Mouse (Mus musculus) limb, embryonic 10.5 days (tissue): Measurements from ENCODE around the gene S100a1. TPM values are rescaled to one million over a fixed set of nuclear protein-coding genes. Genes with fewer than 3 reads are reported as not detected.

Experiments used
- DNase-seq: peaks from one replicate; pipeline ENCODE4 v3.0.0-alpha.2; 2017; ENCODE audit warnings: low spot score
- H3K27ac ChIP-seq: fragments of 300-500 bp; sonication (generic); 2 replicates; pipeline ENCODE4 v1.5.1; 2016; ENCODE audit warnings: mild to moderate bottlenecking
- H3K27me3 ChIP-seq: fragments of 300-500 bp; sonication (generic); 2 replicates; pipeline ENCODE4 v1.6.1; 2016; ENCODE audit warnings: low read depth, mild to moderate bottlenecking; ENCODE audit not compliant: poor library complexity, severe bottlenecking
- H3K36me3 ChIP-seq: fragments of 300-500 bp; sonication (generic); 2 replicates; pipeline ENCODE4 v1.6.1; 2016; ENCODE audit warnings: mild to moderate bottlenecking, moderate library complexity
- H3K4me1 ChIP-seq: fragments of 300-500 bp; sonication (generic); 2 replicates; pipeline ENCODE4 v1.6.1; 2016
- H3K4me3 ChIP-seq: fragments of 300-500 bp; sonication (generic); 2 replicates; pipeline ENCODE4 v1.5.1; 2016; ENCODE audit warnings: mild to moderate bottlenecking, moderate library complexity
- H3K9me3 ChIP-seq: fragments of 300-500 bp; sonication (generic); replicated peaks from 2 replicates; pipeline ENCODE4 v1.6.1; 2016; ENCODE audit warnings: mild to moderate bottlenecking
- WGBS: fragments of 180-500 bp; shearing (Covaris S2); methylation state at CpG from one replicate; pipeline ENCODE4 v1.1.7; 2016; 5-methylcytosine and 5-hydroxymethylcytosine counted together
- polyA plus RNA-seq: library from polyadenylated mRNA; unstranded; fragments of >200 nt; fragmentation: Nextera tagmentation; extraction: Ambion mirVana; gene quantifications from 2 replicates; pipeline ENCODE4 v1.2.1, GENCODE M21; 2016

Gene S100a1
- polyA plus RNA-seq, 1 experiment from 2014 or later, result 5.3 TPM

DNA sequence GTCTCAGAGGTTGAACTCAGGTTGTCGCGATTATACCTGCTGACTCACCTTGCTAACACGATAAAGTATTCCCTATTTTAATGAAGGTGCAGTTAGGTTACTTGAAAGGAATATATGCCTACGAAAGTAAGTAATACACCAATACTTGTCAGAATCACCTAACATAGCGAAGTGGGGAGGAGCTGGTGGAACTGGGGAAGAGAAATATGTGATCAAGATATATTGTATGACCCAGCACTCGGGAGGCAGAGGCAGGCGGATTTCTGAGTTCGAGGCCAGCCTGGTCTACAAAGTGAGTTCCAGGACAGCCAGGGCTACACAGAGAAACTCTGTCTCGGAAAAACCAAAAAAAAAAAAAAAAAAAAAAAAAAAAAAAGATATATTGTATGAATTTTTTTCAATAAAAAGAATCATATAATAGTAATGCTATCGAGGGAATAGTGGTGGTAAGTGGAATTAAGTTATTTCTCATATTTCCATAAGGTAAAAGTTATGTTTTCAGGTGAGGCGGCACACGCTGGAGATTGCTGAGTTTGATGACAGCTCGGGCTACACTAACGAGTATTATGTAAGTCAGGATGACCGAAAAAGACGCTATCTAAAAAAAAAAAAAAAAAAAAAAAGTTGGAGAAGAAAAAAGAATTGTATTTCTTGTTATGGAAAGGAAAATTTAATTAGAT lies 38.9 kb downstream of the S100a1 start:
- DNase-seq, result no peak
- Histone ChIP-seq H3K36me3 (peaks cover 31% of the 10 kb centered on the region), H3K9me3 (no peaks in the 10 kb centered on the region), H3K27ac (no peak overlapping the region), H3K4me1 (peaks cover 7% of the 10 kb centered on the region), H3K4me3 (peak overlapping the region; percentile 34), H3K27me3 (no peaks in the 10 kb centered on the region)
- WGBS, result 44% methylated on average over 16 of the region's 16 CpGs

DNA sequence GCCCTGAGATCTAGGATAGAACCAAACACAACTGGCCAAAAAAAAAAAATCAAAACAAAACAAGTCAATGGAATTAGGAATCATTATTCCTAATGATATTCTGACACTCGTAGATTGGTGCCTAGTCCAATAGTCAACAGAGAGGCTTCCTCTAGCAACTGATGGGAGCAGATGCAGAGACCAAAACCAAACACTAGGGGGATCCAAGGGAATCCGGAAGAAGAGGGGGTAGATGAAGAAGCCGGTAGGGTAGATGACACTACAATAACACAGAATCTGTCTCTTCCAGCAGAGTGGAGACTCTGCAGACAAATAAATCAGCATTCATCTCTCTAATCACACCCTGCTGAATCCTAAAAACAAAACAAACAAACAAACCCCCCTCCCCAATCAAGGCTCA lies 42.0 kb downstream of the S100a1 start:
- no peak overlapping the region for H3K27ac ChIP-seq
- no peaks in the 10 kb centered on the region for H3K9me3 ChIP-seq
- H3K36me3 ChIP-seq, result peaks cover under 1% of the 10 kb centered on the region
- DNase-seq, result no peak
- H3K4me3 ChIP-seq, result no peak overlapping the region
- peaks cover 5% of the 10 kb centered on the region for H3K4me1 ChIP-seq
- WGBS, result 38% methylated on average over 3 of the region's 3 CpGs
- H3K27me3 ChIP-seq, result 0 out of 2 replicates have a peak, but pooled peaks cover 4% of the 10 kb centered on the region

DNA sequence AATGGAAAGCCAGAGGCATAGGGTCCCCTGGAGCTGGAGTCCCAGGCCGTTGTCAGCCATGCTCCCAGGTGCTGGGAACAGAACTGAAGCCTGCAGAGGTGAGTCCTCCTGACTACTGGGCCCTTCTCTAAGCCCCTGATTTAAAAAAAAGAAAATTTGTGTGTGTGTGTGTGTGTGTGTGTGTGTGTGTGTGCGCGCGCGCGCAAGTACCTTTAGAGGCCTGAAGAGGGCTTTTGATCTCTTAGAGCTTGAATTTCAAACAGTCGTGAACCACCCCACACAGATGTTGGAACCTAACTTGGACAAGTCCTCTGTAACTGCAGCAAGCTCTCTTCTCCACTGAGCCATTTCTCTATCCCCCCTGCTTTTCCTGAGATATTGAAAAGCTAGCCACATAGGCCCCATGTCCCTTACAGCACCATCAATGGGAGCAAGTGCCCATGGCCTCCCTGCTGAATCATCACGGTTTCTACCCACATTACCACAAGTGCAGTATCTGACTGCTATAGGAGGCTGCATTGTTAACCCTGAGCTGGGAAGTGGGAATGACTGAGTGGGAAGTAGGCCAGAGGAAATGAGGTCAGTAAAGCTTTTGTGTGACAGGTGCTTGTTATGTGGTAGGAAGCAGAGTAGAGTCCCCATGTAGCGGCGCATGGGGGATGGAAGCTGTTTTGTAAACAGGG lies 46.4 kb downstream of the S100a1 start:
- no peaks in the 10 kb centered on the region for H3K9me3 ChIP-seq
- 91% methylated on average over 10 of the region's 10 CpGs for WGBS
- no peaks in the 10 kb centered on the region for H3K36me3 ChIP-seq
- H3K4me1 ChIP-seq, result peaks cover 22% of the 10 kb centered on the region
- H3K4me3 ChIP-seq, result no peak overlapping the region
- DNase-seq, result no peak
- no peak overlapping the region for H3K27ac ChIP-seq
- peaks cover 40% of the 10 kb centered on the region for H3K27me3 ChIP-seq

GRCm38 (mm10) chr3:90466311-90466766 lies 47.9 kb downstream of the S100a1 start:
- H3K4me3 ChIP-seq, result peak overlapping the region; percentile 58
- peaks cover 22% of the 10 kb centered on the region for H3K4me1 ChIP-seq
- WGBS, result under 1% methylated on average over 15 of the region's 15 CpGs
- peak overlapping the region; percentile 68; the same call in 1 of the 2 replicates for H3K27ac ChIP-seq
- H3K36me3 ChIP-seq, result no peaks in the 10 kb centered on the region
- H3K27me3 ChIP-seq, result peaks cover 53% of the 10 kb centered on the region
- peak; percentile 66 for DNase-seq
- no peaks in the 10 kb centered on the region for H3K9me3 ChIP-seq

- Histone ChIP-seq H3K27ac (peak within 1 kb of the TSS; percentile 68), H3K4me3 (peak within 1 kb of the TSS; percentile 58), H3K9me3 (no peaks in the 10 kb centered on the region), H3K27me3 (peaks cover 59% of the 10 kb centered on the region), H3K36me3 (no peaks in the 10 kb centered on the region), H3K4me1 (peaks cover 22% of the 10 kb centered on the region)
- peak; percentile 69 for DNase-seq
- WGBS, result under 1% methylated on average over 43 of the region's 49 CpGs
Measured at GRCm38 (mm10) chr3:90465686-90466310, 48.4 kb downstream of the S100a1 start, which contains the start of gene Npr1. Npr1 (minus strand) TSS chr3:90465866.

- Histone ChIP-seq H3K27me3 (peaks cover 65% of the 10 kb centered on the region), H3K9me3 (no peaks in the 10 kb centered on the region), H3K36me3 (no peaks in the 10 kb centered on the region), H3K4me1 (peaks cover 22% of the 10 kb centered on the region), H3K4me3 (peak overlapping the region; percentile 58), H3K27ac (peak overlapping the region; percentile 68)
- peak; percentile 68 for DNase-seq
- WGBS, result 2% methylated on average over 75 of the region's 75 CpGs
Measured at GRCm38 (mm10) chr3:90465081-90465685, 49.0 kb downstream of the S100a1 start.

GRCm38 (mm10) chr3:90464552-90465080 lies 49.6 kb downstream of the S100a1 start:
- Histone ChIP-seq H3K27ac (peak overlapping the region; percentile 68), H3K27me3 (peaks cover 65% of the 10 kb centered on the region), H3K4me1 (peaks cover 22% of the 10 kb centered on the region), H3K36me3 (no peaks in the 10 kb centered on the region), H3K4me3 (peak overlapping the region; percentile 58), H3K9me3 (no peaks in the 10 kb centered on the region)
- 11% methylated on average over 37 of the region's 37 CpGs for WGBS
- DNase-seq, result peak; percentile 49

DNA sequence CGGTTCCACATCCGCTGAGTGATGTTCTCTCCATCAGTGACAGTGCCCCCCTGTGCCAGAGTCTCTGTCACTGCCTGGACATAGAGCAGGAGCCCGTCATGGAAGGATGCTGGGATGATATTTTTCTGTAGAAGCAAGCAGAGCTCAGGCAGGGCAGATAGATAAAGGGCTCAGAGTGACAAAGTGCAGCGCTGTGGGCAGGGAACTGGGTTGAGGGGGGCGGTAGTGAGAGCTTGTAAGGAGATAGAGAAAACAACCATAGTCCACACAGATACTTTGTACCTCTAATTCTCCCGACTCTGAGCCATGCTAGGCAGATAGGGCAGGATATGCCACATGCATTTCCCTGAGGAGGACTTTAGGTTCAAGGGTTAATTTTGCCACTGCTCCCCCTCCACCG lies 51.6 kb downstream of the S100a1 start:
- no peak overlapping the region for H3K27ac ChIP-seq
- 29% methylated on average over 7 of the region's 7 CpGs for WGBS
- H3K27me3 ChIP-seq, result peaks cover 61% of the 10 kb centered on the region
- H3K4me3 ChIP-seq, result no peak overlapping the region
- H3K4me1 ChIP-seq, result peaks cover 22% of the 10 kb centered on the region
- no peak for DNase-seq
- H3K9me3 ChIP-seq, result no peaks in the 10 kb centered on the region
- no peaks in the 10 kb centered on the region for H3K36me3 ChIP-seq

- DNase-seq, result no peak
- no peaks in the 10 kb centered on the region for H3K9me3 ChIP-seq
- H3K36me3 ChIP-seq, result no peaks in the 10 kb centered on the region
- H3K4me3 ChIP-seq, result no peak overlapping the region
- H3K27me3 ChIP-seq, result peaks cover 61% of the 10 kb centered on the region
- no peak overlapping the region for H3K27ac ChIP-seq
- WGBS, result 89% methylated on average over 3 of the region's 3 CpGs
- H3K4me1 ChIP-seq, result peaks cover 22% of the 10 kb centered on the region
Measured at GRCm38 (mm10) chr3:90461935-90462334, 52.3 kb downstream of the S100a1 start.

Other genes with a start within 250 kb of the S100a1 start
- 3.4 and 5.1 TPM in 2 replicates for gene Dennd4b, start 249.2 kb downstream of the S100a1 start, polyA plus RNA-seq
- gene Gatad2b, start 221.2 kb downstream of the S100a1 start, polyA plus RNA-seq, result 14.3 and 15.6 TPM in 2 replicates
- gene Slc27a3, start 124.5 kb downstream of the S100a1 start, polyA plus RNA-seq, result 37.4 and 41.9 TPM in 2 replicates
- gene Ints3, start 80.8 kb downstream of the S100a1 start, polyA plus RNA-seq, result 53.3 and 53.5 TPM in 2 replicates
- 3.5 and 4.7 TPM in 2 replicates for gene Npr1, start 48.5 kb downstream of the S100a1 start, polyA plus RNA-seq
- gene Ilf2, start 38.3 kb downstream of the S100a1 start, polyA plus RNA-seq, result 374 and 379 TPM in 2 replicates
- 49.1 and 60.3 TPM in 2 replicates for gene Snapin, start 23.4 kb downstream of the S100a1 start, polyA plus RNA-seq
- 175 and 194 TPM in 2 replicates for gene Chtop, start 4.9 kb downstream of the S100a1 start, polyA plus RNA-seq
- 8.5 and 10.3 TPM in 2 replicates for gene S100a13, start within 50 bp of the S100a1 start, polyA plus RNA-seq
- 0.30 TPM in 1 of 2 replicates, not detected in the other for gene S100a14, start 12.5 kb upstream of the S100a1 start, polyA plus RNA-seq
- 40.1 and 40.8 TPM in 2 replicates for gene S100a16, start 22.9 kb upstream of the S100a1 start, polyA plus RNA-seq
- 0.98 TPM in 1 of 2 replicates, not detected in the other for gene S100a3, start 46.2 kb upstream of the S100a1 start, polyA plus RNA-seq
- gene S100a2, start 75.9 kb upstream of the S100a1 start, polyA plus RNA-seq, result not detected in 2 replicates
- not detected in 2 replicates for gene Gm42674, start 87.5 kb upstream of the S100a1 start, polyA plus RNA-seq
- 0.34 and 0.64 TPM in 2 replicates for gene S100a4, start 89.4 kb upstream of the S100a1 start, polyA plus RNA-seq
- not detected in 2 replicates for gene S100a5, start 94.1 kb upstream of the S100a1 start, polyA plus RNA-seq
- gene S100a6, start 98.5 kb upstream of the S100a1 start, polyA plus RNA-seq, result 11.4 and 11.6 TPM in 2 replicates
- not detected in 2 replicates for gene S100a7a, start 139.6 kb upstream of the S100a1 start, polyA plus RNA-seq
- gene S100a8, start 154.6 kb upstream of the S100a1 start, polyA plus RNA-seq, result 1.2 TPM in 1 of 2 replicates, not detected in the other
- 0.73 TPM in 1 of 2 replicates, not detected in the other for gene S100a9, start 181.3 kb upstream of the S100a1 start, polyA plus RNA-seq
- not detected in 2 replicates for gene Pglyrp4, start 212.5 kb upstream of the S100a1 start, polyA plus RNA-seq